Mouse (Mus musculus) B cell, adult 2 months (primary cell): ENCODE data around the gene Fgfr1op2.
A peak's percentile ranks its signal among the peaks of the same experiment; 100 is the strongest.

Experiments
- DNase-seq, 2 experiments: peaks; one replicate each; pipeline ENCODE4 v3.0.0; 2022

The Fgfr1op2 gene

GRCm38 (mm10) chr6:146642276-146643183 is 65.5 kb downstream of the Fgfr1op2 start, which contains the start of the genes Med21 and Tm7sf3:
TSS of gene Med21 (plus strand) at chr6:146642547.
TSS of gene Tm7sf3 (minus strand) at chr6:146642824.
- peak; percentile 98 to 99 for DNase-seq

- peak in 1 of 2 experiments; percentile 9 for DNase-seq
Observed at GRCm38 (mm10) chr6:146643184-146643570, 66.2 kb downstream of the Fgfr1op2 start.
